Mouse (Mus musculus): ENCODE results near the gene Ctcfl.

Ctcfl gene

GRCm38 (mm10) chr2:173046582-173047297 lies 72.6 kb downstream of the Ctcfl start:
- DNase-seq, result no peak

GRCm38 (mm10) chr2:173044198-173044970 lies 74.9 kb downstream of the Ctcfl start:
- DNase-seq, result peak; percentile 92

Measured in kidney, adult 9 months (tissue).